Mouse (Mus musculus): ENCODE data around the gene Tmem120b. TPM values are rescaled to one million over a fixed set of nuclear protein-coding genes. Genes with fewer than 3 reads are reported as not detected.

Gene Tmem120b
- total RNA-seq, 2 experiments from 2014 or later = 16.0 to 16.2 TPM

DNA sequence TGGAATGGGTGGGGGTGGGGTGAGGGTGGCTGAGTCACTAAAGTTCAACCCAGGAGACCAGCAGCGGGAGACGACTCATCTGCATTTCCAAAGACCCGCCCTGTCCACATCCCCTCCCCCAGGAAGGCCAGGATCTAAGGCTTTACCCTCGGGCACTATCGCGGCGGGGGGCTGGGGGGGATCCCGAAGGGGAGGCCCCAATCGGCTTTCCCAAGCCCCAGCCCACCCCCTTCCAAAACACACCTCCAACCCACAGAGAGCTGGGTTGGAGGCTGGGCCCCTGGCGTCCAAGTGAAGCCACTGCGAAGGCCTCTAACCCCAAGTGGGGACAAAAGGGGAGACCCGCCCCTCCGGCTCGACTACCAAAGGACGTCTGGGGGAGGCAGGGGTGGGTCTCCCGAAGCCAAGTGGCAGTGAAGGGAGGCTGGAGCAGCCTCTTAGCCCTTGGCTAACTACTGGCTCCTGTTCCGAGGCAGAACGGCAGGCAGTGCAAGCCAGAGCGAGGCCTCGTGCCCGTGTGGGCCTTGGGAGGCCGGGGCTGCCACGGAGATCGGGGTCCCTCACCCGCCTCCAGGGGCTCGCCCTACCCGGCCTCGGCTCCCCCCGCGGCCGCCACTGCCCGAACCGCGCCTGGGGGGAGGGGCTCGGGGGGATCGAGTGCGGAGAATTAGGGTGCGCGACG lies 70.2 kb downstream of the Tmem120b start:
- peak overlapping the region; percentile 100 for H3K27ac ChIP-seq
- peak; percentile 32 to 37 for DNase-seq (ENCODE audit: extremely low spot score in 1 of 2, low spot score in 2 of 2)
- intact Hi-C loops (cut with DNase I) = no loop called here
- peak; percentile 12 for TF ChIP-seq CTCF (IDR thresholded peaks at IDR 0.05)
- H3K4me3 ChIP-seq = peak overlapping the region; percentile 70

- no peak for TF ChIP-seq CTCF (IDR thresholded peaks at IDR 0.05)
- H3K4me3 ChIP-seq = peak overlapping the region; percentile 70
- intact Hi-C loops (cut with DNase I) = no loop called here
- peak; percentile 85 for DNase-seq (ENCODE audit: extremely low spot score in 1 of 2, low spot score in 2 of 2)
- peak overlapping the region; percentile 100 for H3K27ac ChIP-seq
These were observed 70.9 kb downstream of the Tmem120b start for GRCm38 (mm10) chr5:123138953-123139721.

- Histone ChIP-seq H3K27ac (peak overlapping the region; percentile 100), H3K4me3 (peak overlapping the region; percentile 70)
- TF ChIP-seq CTCF (IDR thresholded peaks at IDR 0.05) = no peak
- DNase-seq (ENCODE audit: extremely low spot score in 1 of 2, low spot score in 2 of 2) = no peak
- intact Hi-C loops (cut with DNase I) = no loop called here
These were observed 71.8 kb downstream of the Tmem120b start for GRCm38 (mm10) chr5:123139722-123140627.

DNA sequence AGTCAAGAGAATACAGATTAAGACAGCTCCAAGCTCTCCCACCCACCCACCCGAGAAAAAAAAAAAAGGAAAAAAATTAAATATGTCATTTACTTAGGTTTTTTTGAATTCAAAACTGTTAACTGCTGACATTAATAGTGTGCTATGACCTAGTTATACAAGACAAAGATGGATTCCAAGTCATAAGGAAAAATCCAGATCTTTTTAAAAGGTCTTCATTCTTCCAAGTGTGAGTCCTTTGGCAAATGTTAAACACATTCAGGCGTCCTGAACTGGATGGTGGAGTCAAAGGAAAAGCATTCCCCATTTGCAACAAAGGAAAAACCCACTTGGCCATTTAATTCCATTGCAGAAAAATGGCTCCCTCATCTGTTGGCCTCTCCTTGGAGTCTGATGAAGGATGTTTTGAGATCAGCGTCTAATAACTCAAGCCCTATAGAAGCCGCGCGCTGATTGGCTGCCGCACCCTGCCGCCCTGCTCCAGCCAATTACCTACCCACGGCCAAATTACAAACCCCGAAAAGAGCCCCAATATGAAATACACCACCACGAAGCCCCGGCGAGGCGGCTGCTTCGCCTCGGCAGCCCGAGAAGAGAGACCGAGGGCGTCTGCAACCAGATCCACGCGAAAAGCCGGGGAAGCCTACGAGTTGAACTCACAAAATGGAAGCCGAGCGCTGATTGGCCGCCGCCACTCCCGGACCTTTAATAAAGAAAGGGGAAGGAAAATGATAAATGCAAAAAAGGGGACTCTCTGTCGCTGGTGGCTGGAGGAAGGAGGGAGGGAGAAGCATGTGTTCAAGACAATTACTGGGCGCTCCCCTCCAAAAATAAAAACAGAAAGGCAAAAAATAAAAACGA lies 72.7 kb downstream of the Tmem120b start:
- peak; percentile 90 to 92 for DNase-seq (ENCODE audit: extremely low spot score in 1 of 2, low spot score in 2 of 2)
- peak overlapping the region; percentile 100 for H3K27ac ChIP-seq
- intact Hi-C loops (cut with DNase I) = no loop called here
- TF ChIP-seq CTCF (IDR thresholded peaks at IDR 0.05) = no peak
- H3K4me3 ChIP-seq = peak overlapping the region; percentile 70

DNA sequence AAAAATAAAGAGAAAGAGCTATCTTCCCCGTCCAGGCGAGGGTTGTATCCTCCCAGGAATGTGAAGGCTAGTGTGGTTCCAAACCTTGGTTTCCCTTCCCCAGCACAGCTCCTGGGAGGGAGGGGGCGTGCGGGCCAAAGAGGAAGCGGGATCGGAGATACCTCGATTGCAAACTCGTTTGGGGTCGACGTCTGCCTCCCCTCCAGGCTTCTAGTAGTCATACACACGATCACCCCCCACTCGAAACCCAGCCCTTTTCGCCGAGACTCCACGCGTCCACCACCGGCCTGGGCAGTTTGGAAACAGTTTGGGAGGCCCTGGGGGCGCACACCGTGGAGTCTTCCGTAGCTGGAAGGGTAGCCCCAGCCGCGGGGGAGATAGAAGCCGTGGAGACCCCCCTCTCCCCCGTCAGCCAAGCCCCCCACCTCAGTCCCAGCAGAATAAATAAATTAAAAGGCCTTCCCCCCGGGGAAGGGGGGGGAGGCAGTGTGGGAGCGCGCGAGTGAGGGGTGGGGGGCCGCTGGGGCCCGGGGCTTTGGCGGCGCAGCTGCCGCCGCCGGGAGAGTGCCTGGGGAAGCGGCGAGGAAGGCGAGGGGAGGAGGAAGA lies 73.4 kb downstream of the Tmem120b start:
- H3K27ac ChIP-seq = peak overlapping the region; percentile 100
- H3K4me3 ChIP-seq = peak overlapping the region; percentile 70
- TF ChIP-seq CTCF (IDR thresholded peaks at IDR 0.05) = no peak
- intact Hi-C loops (cut with DNase I) = no loop called here
- DNase-seq (ENCODE audit: extremely low spot score in 1 of 2, low spot score in 2 of 2) = peak; percentile 44 to 52

DNA sequence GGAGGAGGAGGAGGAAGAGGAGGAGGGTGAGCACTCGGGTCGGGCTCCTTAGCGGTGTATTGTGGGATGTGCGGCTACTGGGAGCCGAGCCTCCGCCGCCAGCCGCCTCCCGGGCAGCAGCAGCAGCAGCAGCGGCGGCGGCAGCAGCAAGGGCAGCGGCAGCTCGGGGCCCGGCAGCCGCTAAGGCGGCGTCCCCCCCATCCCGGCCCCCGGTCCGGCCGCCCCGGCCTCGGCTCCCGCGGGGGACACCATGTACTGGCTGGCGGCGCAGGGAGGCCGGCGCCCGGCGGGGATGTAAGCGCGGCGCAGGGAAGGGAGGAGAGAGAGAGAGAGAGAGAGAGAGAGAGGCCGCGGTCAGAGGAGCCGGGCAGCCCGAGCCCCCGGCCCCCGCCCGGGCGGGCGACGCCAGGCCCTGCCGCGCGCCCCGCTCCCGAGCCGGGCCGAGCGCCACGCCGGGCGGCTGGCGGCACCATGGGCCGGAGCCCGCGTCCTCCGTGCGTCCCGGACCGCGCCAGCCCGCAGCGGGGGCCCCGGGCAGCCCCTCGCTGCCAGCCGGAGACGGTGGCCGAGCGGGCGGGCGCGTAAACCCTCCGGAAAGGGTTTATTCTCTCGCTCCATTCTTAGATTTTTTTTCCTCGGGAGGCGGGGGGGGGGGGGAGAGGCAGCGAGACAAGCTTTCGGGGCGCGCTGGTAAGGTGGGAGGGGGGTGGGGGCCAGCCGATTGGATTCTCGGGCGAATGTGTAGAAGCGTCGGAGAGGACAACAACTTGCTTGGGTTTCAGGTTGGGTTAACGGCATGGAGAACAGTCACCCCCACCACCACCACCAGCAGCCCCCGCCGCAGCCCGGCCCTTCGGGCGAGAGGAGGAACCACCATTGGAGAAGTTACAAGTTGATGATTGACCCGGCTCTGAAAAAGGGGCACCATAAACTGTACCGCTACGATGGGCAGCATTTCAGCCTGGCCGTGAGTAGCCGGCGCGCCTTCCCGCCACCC lies 74.2 kb downstream of the Tmem120b start, which contains the start of gene Setd1b:
Gene Setd1b, plus strand, starts transcription at position 33 of the 997 bp plus-strand sequence.
- peak within 1 kb of the TSS; percentile 100 for H3K27ac ChIP-seq
- DNase-seq (ENCODE audit: extremely low spot score in 1 of 2, low spot score in 2 of 2) = peak; percentile 52 to 60
- intact Hi-C loops (cut with DNase I) = no loop called here
- H3K4me3 ChIP-seq = peak within 1 kb of the TSS; percentile 70
- peak; percentile 2; the same call in 1 of the 2 replicates for TF ChIP-seq CTCF (IDR thresholded peaks at IDR 0.05)

GRCm38 (mm10) chr5:123143251-123143970 lies 75.2 kb downstream of the Tmem120b start:
- intact Hi-C loops (cut with DNase I) = no loop called here
- DNase-seq (ENCODE audit: extremely low spot score in 1 of 2, low spot score in 2 of 2) = no peak
- no peak for TF ChIP-seq CTCF (IDR thresholded peaks at IDR 0.05)
- Histone ChIP-seq H3K4me3 (peak overlapping the region; percentile 70), H3K27ac (peak overlapping the region; percentile 100)

GRCm38 (mm10) chr5:123143971-123144745 lies 75.9 kb downstream of the Tmem120b start:
- TF ChIP-seq CTCF (IDR thresholded peaks at IDR 0.05) = no peak
- intact Hi-C loops (cut with DNase I) = no loop called here
- no peak for DNase-seq (ENCODE audit: extremely low spot score in 1 of 2, low spot score in 2 of 2)
- H3K4me3 ChIP-seq = peak overlapping the region; percentile 70
- no peak overlapping the region for H3K27ac ChIP-seq

Data from left cerebral cortex, adult 2 months (tissue).